Mouse (Mus musculus) midbrain, embryonic 16.5 days (tissue): Measurements from ENCODE around the gene Vhl. TPM values are rescaled to one million over a fixed set of nuclear protein-coding genes. Genes with fewer than 3 reads are reported as not detected.

Source experiments
- ATAC-seq: fragments of 200-750 bp; cut with Nextera tagmentation; 2 replicates; pipeline ENCODE4 v1.8.0; 2017; ENCODE audit warnings: moderate TSS enrichment
- H3K27ac ChIP-seq: fragments of 300-500 bp; sonication (generic); 2 replicates; pipeline ENCODE4 v1.5.1; 2014; ENCODE audit warnings: mild to moderate bottlenecking, low read length, mixed read lengths
- H3K27me3 ChIP-seq: fragments of 300-500 bp; sonication (generic); 2 replicates; pipeline ENCODE4 v1.6.1; 2014; ENCODE audit warnings: low read depth, low read length, mixed read lengths; ENCODE audit not compliant: control insufficient read depth, insufficient read depth
- H3K36me3 ChIP-seq: fragments of 300-500 bp; sonication (generic); 2 replicates; pipeline ENCODE4 v1.6.1; 2014; ENCODE audit warnings: mild to moderate bottlenecking, low read length, moderate library complexity, mixed read lengths; ENCODE audit not compliant: control insufficient read depth, insufficient read depth
- H3K4me1 ChIP-seq: fragments of 300-500 bp; sonication (generic); 2 replicates; pipeline ENCODE4 v1.6.1; 2014; ENCODE audit warnings: mild to moderate bottlenecking, low read length, mixed read lengths; ENCODE audit not compliant: control insufficient read depth, insufficient read depth
- H3K4me2 ChIP-seq: fragments of 300-500 bp; sonication (generic); 2 replicates; pipeline ENCODE4 v1.6.1; 2014; ENCODE audit warnings: mild to moderate bottlenecking, low read length, mixed read lengths
- H3K4me3 ChIP-seq: fragments of 300-500 bp; sonication (generic); 2 replicates; pipeline ENCODE4 v1.5.1; 2014; ENCODE audit warnings: low read depth, mild to moderate bottlenecking, low read length, moderate library complexity, mixed read lengths
- H3K9ac ChIP-seq: fragments of 300-500 bp; sonication (generic); 2 replicates; pipeline ENCODE4 v1.6.1; 2014; ENCODE audit warnings: low read depth, low read length, mixed read lengths
- H3K9me3 ChIP-seq: fragments of 300-500 bp; sonication (generic); replicated peaks from 2 replicates; pipeline ENCODE4 v1.6.1; 2014; ENCODE audit warnings: mild to moderate bottlenecking, low read length, mixed read lengths; ENCODE audit not compliant: control insufficient read depth, poor library complexity, severe bottlenecking
- WGBS: fragments of 180-500 bp; shearing (Covaris S2); extraction: QIAGEN DNeasy Blood & Tissue Kit; methylation state at CpG from one replicate; pipeline ENCODE4 v1.1.7; 2014; 5-methylcytosine and 5-hydroxymethylcytosine counted together
- polyA plus RNA-seq: library from polyadenylated mRNA; unstranded; fragments of >200 nt; fragmentation: Nextera tagmentation; extraction: Ambion mirVana; gene quantifications from 2 replicates; pipeline ENCODE4 v1.2.1, GENCODE M21; 2015

Vhl gene
- 70.1 and 77.8 TPM in 2 replicates for polyA plus RNA-seq

GRCm38 (mm10) chr6:113623941-113624751 lies at the start of gene Vhl:
Vhl (plus strand) TSS chr6:113623959.
- under 1% methylated on average over 71 of the region's 76 CpGs for WGBS
- H3K4me2 ChIP-seq, result peak within 1 kb of the TSS; percentile 75
- H3K9me3 ChIP-seq, result no peaks in the 10 kb centered on the region
- H3K9ac ChIP-seq, result peak within 1 kb of the TSS; percentile 88
- no peaks in the 10 kb centered on the region for H3K27me3 ChIP-seq
- peak within 1 kb of the TSS; percentile 79 for H3K4me3 ChIP-seq
- H3K36me3 ChIP-seq, result peaks cover 8% of the 10 kb centered on the region
- ATAC-seq, result peak; percentile 86
- peaks cover 16% of the 10 kb centered on the region for H3K4me1 ChIP-seq
- peak within 1 kb of the TSS; percentile 87 for H3K27ac ChIP-seq

- Histone ChIP-seq H3K27me3 (no peaks in the 10 kb centered on the region), H3K9me3 (no peaks in the 10 kb centered on the region), H3K4me3 (no peak overlapping the region), H3K9ac (no peak overlapping the region), H3K4me2 (no peak overlapping the region), H3K36me3 (no peaks in the 10 kb centered on the region), H3K27ac (no peak overlapping the region), H3K4me1 (no peaks in the 10 kb centered on the region)
- ATAC-seq, result no peak
- 96% methylated on average over 6 of the region's 6 CpGs for WGBS
Measured at GRCm38 (mm10) chr6:113576044-113576443, 47.7 kb upstream of the Vhl start.

- ATAC-seq, result no peak
Measured at GRCm38 (mm10) chr6:113579306-113579705, 44.5 kb upstream of the Vhl start.

GRCm38 (mm10) chr6:113583023-113583422 lies 40.7 kb upstream of the Vhl start:
- Histone ChIP-seq H3K9me3 (no peaks in the 10 kb centered on the region), H3K4me2 (no peak overlapping the region), H3K9ac (no peak overlapping the region), H3K27me3 (no peaks in the 10 kb centered on the region), H3K4me1 (no peaks in the 10 kb centered on the region), H3K4me3 (no peak overlapping the region), H3K27ac (no peak overlapping the region), H3K36me3 (no peaks in the 10 kb centered on the region)
- no peak for ATAC-seq
- WGBS, result 91% methylated on average over 4 of the region's 4 CpGs

More at GRCm38 (mm10) chr6:113579306-113579705, 44.5 kb upstream of the Vhl start:
- WGBS, result 93% methylated on average over 3 of the region's 3 CpGs
- Histone ChIP-seq H3K4me2 (no peak overlapping the region), H3K9ac (no peak overlapping the region), H3K4me3 (no peak overlapping the region), H3K27me3 (no peaks in the 10 kb centered on the region), H3K27ac (no peak overlapping the region), H3K4me1 (no peaks in the 10 kb centered on the region), H3K9me3 (no peaks in the 10 kb centered on the region), H3K36me3 (no peaks in the 10 kb centered on the region)

GRCm38 (mm10) chr6:113585065-113585464 lies 38.7 kb upstream of the Vhl start:
- Histone ChIP-seq H3K36me3 (no peaks in the 10 kb centered on the region), H3K4me2 (no peak overlapping the region), H3K9ac (no peak overlapping the region), H3K27me3 (no peaks in the 10 kb centered on the region), H3K4me3 (no peak overlapping the region), H3K27ac (no peak overlapping the region), H3K9me3 (no peaks in the 10 kb centered on the region), H3K4me1 (no peaks in the 10 kb centered on the region)
- no peak for ATAC-seq
- WGBS, result 94% methylated on average over 5 of the region's 5 CpGs

GRCm38 (mm10) chr6:113586466-113587183 lies 37.1 kb upstream of the Vhl start:
- WGBS, result 76% methylated on average over 5 of the region's 5 CpGs
- Histone ChIP-seq H3K27ac (no peak overlapping the region), H3K4me1 (no peaks in the 10 kb centered on the region), H3K36me3 (no peaks in the 10 kb centered on the region), H3K9ac (no peak overlapping the region), H3K4me2 (no peak overlapping the region), H3K27me3 (no peaks in the 10 kb centered on the region), H3K9me3 (no peaks in the 10 kb centered on the region), H3K4me3 (no peak overlapping the region)
- ATAC-seq, result no peak

GRCm38 (mm10) chr6:113592637-113593036 lies 31.1 kb upstream of the Vhl start:
- H3K4me2 ChIP-seq, result no peak overlapping the region
- no peaks in the 10 kb centered on the region for H3K4me1 ChIP-seq
- no peak overlapping the region for H3K27ac ChIP-seq
- no peaks in the 10 kb centered on the region for H3K9me3 ChIP-seq
- 97% methylated on average over 2 of the region's 2 CpGs for WGBS
- H3K4me3 ChIP-seq, result no peak overlapping the region
- H3K9ac ChIP-seq, result no peak overlapping the region
- no peaks in the 10 kb centered on the region for H3K27me3 ChIP-seq
- no peaks in the 10 kb centered on the region for H3K36me3 ChIP-seq
- no peak for ATAC-seq

GRCm38 (mm10) chr6:113597945-113598344 lies 25.8 kb upstream of the Vhl start:
- Histone ChIP-seq H3K27me3 (no peaks in the 10 kb centered on the region), H3K4me3 (no peak overlapping the region), H3K36me3 (no peaks in the 10 kb centered on the region), H3K4me1 (no peaks in the 10 kb centered on the region), H3K27ac (no peak overlapping the region), H3K9ac (no peak overlapping the region), H3K9me3 (no peaks in the 10 kb centered on the region), H3K4me2 (no peak overlapping the region)
- ATAC-seq, result no peak
- WGBS, result 89% methylated on average over 4 of the region's 4 CpGs

- H3K27me3 ChIP-seq, result no peaks in the 10 kb centered on the region
- H3K27ac ChIP-seq, result no peak overlapping the region
- no peak for ATAC-seq
- peaks cover 3% of the 10 kb centered on the region; the same call in 1 of the 2 replicates for H3K4me1 ChIP-seq
- no peak overlapping the region for H3K4me3 ChIP-seq
- H3K36me3 ChIP-seq, result no peaks in the 10 kb centered on the region
- WGBS, result 67% methylated on average over 5 of the region's 5 CpGs
- H3K9me3 ChIP-seq, result no peaks in the 10 kb centered on the region
- no peak overlapping the region for H3K9ac ChIP-seq
- no peak overlapping the region for H3K4me2 ChIP-seq
Measured at GRCm38 (mm10) chr6:113599833-113600232, 23.9 kb upstream of the Vhl start.
